Comparison of ENCODE assay signal across 23 mouse cellular contexts in the genomic region with DNA sequence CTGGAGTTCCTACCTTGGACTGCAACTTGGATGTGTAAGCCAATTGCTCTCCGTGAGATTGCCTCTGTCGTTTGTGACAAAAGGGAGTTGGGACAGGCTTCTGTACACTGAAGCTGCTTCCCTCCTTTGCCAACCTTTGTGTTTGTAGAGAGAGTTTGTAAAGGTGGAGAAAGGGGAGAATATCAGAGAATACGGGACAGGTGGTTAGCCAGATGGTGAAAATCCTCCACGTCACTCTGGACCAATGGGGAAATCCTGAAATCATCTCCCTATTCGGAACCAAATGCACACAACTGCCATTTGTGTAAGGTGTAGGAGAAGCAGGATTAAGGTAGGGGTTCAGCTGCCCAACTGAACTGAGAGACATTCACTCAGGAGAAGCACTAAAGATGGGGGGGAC.
"Had no signal": no experiment of that assay in that cellular context is flagged by ENCODE, and none has a peak within 500 bp of the region (broad histone marks: within the 10 kb centered on the region; RNA-seq: fewer than 3 reads in every experiment).

No protein-coding gene starts in this region.

- H3K4me3 ChIP-seq: heart, embryonic 10.5 days; heart, embryonic 12.5 days; hindbrain, embryonic 10.5 days; hindbrain, embryonic 12.5 days; intestine, embryonic 15.5 days; layer of hippocampus, adult 2 months; left cerebral cortex, adult 2 months; limb, embryonic 10.5 days; limb, embryonic 12.5 days; liver, embryonic 13.5 days; liver, embryonic 15.5 days had no signal

- H3K4me1 ChIP-seq: heart, embryonic 10.5 days; heart, embryonic 12.5 days; hindbrain, embryonic 10.5 days; hindbrain, embryonic 12.5 days; intestine, embryonic 15.5 days; limb, embryonic 10.5 days; limb, embryonic 12.5 days; liver, embryonic 13.5 days; liver, embryonic 15.5 days had no signal

- DNase-seq: gastrocnemius, postnatal 25 days; heart, adult 18-20 months; heart, postnatal 10 days; heart, postnatal 4 days; kidney, adult 18-20 months; kidney, adult 8-10 months; kidney, postnatal 10 days; kidney, postnatal 25 days; kidney, postnatal 4 days; liver; liver, embryonic 13.5 days; liver, postnatal 0 days had no signal

- H3K27me3 ChIP-seq: heart, embryonic 12.5 days; hindbrain, embryonic 12.5 days; intestine, embryonic 15.5 days; limb, embryonic 12.5 days; liver, embryonic 13.5 days; liver, embryonic 15.5 days had no signal

- H3K27ac ChIP-seq: heart, embryonic 10.5 days; hindbrain, embryonic 10.5 days; hindbrain, embryonic 12.5 days; hindbrain, embryonic 14.5 days; intestine, embryonic 15.5 days; layer of hippocampus, adult 2 months; left cerebral cortex, adult 2 months; limb, embryonic 10.5 days; limb, embryonic 12.5 days; liver, embryonic 13.5 days; liver, embryonic 15.5 days had no signal
